Mouse (Mus musculus) gastrocnemius, postnatal 10 days (tissue): ENCODE measurements at regions not wholly inside any gene's neighbourhood (a gene's known extent, or its start where the extent isn't known, plus 50 kb on each side); places are given as distances from the start of the nearest gene placed in this dataset.

ENCODE experiments used
- DNase-seq: peaks from one replicate; pipeline ENCODE4 v3.0.0; 2021; ENCODE audit warnings: mixed read lengths

DNA sequence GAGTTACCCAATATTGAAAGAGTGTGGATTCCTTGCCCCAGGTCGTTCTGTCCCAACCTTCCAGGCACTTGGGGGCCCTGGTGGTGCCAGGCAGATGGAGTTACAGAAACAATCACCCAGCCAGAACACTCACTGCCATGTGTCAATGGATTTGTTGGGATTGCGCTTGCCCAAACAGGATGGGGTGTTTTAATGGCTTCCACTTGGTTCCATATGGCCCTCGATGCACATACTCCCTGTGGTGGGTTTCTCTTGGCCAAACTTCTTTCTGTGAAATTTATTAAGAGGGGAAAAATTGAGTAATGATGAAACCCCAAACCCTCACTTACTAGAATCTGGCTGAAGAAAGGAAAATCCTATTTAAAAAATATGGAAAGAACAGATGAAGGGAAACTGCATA, 146.8 kb downstream of the Spata18 start:
- no peak for DNase-seq

DNA sequence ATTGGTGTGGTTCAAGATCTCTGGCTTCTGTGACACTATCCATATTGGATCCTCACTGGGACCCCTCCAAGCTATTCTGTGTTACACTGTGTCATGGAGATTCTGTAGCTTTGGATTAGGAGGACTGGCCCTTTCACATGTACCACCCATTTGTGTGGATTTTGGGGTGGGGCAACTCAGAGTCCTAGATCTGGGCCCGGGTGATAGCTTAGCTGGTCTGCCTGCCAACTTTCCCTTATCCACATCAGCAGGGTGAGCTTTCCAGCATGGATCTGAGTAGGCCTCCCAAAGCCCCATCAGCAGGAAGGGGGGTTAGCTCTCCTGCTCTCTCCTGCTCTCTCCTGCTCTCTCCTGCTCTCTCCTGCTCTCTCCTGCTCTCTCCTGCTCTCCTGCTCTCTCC, 152.3 kb downstream of the Spata18 start:
- no peak for DNase-seq

DNA sequence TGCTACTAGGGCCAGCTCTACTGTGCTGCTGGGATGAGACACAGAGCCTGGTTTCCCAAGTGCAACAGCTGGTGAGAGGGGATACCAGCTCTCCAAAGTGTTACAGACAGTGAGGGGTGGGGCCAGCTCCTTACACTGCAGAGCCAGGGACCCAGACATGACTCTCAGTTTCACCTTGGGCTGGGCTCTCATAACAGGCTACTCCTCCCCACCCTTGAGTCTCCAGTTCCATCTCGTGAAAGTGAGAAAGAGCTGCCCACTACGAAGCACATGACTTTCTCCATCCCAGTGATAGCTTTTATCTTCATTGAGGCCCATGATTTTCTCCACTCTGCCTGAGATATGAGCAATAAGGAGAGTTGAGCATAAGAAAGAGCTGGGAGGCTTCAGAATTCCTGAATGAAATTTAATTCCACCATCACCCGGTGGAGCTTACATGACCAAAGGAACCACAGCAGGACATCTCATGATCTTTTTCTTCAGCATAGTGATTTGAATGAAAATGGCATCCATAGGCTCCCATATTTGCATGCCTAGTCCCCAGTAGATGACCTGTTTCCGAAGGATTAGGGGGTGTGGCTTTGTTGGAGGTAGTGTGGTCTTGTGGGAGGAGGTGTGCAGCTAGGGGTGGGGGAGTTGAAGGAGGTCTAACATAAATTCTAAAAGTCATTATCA, 153.5 kb downstream of the Spata18 start:
- DNase-seq = no peak

DNA sequence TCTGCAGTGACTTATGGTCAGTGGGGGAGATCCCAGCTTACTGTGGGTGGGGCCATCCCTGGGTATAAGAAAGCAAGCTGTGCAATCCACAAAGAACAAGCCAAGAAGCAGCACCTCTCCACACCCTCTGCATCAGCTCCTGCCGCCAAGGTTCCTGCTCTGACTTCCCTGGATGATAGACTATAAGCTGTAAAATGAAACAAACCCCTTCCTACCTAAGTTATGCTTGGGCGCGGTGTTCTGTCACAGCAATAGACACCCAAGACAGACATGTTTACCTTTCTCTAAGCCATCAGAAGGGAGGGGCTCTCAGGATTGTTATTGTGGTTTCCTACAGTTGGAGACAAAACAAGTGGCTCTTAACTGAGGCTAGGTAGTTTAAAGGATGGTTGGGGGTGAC, 159.5 kb downstream of the Spata18 start:
- no peak for DNase-seq

DNA sequence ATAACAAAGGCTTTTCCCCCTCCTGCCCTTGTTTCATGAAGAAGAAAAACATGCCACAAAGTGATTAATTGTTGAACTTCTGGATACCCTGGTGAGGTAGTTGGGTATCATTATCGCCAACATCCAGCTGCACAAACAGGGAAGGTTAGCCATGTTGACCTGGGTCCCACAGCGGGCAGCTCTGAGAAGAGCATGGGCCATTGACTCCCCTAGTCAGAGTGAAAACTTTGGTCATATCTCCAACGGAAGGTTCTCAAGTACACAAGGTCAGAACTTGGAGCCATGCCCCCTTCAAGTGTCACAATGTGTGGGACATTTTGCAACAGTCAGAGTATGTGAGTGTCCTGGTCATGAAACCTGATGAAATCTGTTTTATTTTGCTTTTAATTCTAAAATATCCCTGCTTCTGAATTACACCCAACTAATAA, 159.9 kb downstream of the Spata18 start:
- DNase-seq = no peak

DNA sequence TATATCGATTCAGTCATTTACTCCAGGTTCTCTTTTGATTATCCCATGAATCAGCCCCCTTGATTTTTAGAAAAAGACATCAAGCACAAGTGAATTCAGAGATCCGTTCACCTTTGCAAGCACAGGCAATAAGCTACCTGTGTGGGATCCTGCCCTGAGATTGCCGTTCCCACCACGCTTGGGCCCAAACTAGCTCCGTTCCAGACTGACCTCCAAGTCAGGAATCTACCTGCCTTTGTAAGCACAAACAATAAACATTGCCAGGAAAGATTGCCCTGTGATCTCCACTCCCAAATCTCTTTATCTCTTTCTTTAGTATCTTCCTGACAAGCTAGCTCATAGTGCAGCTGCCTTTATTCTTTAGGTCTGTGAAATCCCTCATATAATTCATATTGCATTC, 164.6 kb downstream of the Spata18 start:
- no peak for DNase-seq

DNA sequence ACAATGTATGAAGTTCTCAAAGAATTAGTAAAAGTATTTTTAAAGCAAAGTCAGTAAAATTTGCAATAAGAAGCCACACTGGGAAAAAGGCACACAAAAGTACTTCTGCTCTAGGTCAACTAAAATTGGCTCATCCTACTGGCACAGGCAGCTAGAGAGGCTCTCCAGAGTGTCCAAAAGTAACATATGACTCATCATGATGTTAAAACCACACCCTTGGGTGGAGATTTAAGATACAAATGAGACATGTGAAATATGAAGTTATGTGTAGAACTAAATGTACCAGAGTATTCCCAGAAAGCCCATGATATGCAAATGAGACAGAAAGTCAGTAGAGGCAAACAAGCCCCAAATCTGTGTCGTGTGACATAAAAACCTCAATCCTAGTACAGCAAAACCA, 166.0 kb downstream of the Spata18 start:
- DNase-seq = no peak

DNA sequence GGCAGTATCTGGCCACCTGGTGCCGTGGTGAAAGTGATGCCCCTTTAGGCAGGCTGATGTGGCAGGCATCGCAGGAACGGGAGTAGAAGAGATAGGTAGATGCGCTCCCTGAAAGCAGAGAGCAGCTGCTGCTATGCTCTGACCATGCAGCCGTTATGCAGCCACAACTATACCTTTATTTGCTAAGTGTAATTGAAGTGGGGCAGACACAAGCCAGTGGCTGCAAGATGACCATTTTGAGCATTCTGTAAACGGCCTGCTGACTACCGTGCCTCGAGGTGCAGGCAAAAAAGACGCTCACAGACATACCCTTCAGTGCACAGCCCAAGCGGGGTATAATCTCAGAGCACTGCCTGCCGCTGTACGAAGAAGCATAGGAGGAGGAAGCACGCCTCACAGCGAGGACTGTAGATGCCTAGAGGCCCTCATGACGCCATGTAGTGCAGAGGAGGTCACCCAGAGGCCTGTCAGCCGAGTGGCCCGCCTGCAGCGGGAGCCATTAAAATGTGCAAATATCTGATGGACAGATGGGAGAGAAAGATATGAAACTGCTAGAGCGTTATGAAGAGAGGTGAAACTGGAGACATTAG, 170.9 kb downstream of the Spata18 start:
- DNase-seq = no peak

DNA sequence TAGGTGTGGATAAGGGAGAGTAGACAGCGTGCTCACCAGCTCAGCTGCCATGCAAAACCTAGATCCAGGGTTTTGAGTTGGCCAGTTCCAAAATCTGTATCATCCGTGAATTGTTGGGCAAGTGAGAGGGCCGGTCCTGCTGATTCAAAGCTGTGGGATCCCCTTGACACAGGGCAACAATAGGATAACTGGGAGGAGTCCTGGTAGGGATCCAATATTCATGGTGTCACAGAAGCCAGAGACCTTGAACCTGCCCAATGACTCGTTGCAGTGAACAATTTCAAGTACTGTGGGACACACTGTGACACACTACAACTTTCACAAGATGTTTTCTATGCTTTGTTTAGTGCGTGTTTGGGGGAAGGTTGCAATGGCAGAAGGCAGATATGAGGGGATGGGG, 172.2 kb downstream of the Spata18 start:
- no peak for DNase-seq

DNA sequence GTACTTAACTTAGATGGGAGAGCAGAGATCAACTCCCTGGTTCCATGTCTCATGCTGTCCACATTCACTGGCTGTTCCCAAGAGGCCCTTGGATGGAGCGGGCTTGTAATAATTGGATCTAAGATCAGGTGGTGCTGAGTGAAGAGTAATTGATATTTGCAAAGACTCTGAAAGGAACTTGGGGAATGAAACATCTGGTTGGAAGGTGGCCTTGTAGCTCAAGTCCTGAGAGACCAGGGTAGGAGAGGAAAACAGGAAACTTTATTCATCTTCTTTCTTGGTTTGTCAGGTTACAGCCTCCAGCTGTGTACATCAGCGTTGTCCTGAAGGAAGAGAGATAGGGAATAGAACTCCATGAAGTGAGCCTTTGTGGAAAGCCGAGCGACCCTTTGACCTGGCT, 175.8 kb downstream of the Spata18 start:
- no peak for DNase-seq

DNA sequence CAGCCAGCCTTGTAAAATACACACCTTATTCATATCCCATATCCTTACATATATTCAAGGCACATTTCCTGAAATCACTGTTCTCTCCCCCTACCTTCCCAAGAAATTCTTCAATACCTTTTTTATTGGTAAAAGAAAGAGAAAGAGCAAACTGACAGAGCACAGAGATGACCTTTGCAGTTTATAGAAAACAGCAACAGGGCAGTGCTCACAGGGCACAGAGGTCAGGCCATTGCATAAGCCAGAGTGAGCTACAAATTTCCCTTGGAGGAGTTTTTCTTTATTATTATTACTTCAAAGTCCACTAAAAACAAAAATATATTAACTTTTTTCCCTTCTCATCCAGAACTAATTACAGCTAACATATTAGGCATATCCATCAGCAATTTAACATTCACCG, 182.5 kb downstream of the Spata18 start:
- no peak for DNase-seq

DNA sequence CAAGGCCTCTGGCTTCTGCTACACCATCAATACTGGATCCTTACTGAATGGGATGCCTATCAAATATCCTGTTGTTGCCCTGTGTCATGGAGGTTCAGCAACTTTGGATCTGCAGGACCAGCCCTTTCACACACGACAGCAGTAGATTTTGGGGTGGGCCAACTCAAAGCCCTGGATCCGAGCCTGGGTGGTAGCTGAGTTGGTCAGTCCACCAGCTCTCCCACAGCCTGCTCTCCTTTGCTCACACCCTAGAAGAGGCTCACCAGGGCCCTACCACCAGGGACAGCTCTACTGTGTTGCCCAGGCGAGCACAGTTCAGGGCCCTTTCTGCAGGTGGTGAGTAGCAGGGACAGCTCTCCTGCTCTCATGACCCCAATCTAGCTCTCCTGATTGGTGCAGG, 192.6 kb downstream of the Spata18 start:
- no peak for DNase-seq

DNA sequence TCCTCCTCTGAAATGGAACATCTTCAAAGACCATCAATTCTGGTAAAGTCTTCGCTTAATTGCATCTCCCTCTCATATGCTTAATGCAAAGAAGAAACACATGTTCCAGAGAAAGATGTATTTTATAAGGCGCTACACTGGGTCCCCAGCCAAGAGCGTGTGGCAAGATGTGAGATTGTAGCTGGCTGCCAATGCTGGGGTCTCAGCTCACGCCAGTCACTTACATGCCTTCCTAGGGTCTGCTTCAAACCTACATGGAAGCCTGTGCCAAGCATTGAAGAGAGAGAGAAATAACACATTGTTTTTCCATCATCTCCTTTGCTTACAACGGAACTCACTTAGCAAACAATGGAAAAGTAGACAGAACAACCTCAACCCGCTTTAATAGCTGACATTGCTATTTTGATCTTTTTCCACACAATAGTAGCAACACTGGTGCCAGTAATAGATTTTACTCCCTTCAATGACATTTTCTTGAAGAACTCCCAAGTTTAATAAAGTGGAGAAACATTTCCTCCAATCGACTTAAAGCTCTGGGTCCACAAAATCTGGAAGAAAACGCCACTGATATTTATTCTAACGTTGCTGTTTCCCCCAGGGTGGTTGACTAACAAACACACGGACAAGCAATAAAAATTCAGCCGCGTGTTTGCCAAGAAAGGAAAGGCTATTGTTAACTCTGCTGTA, 195.1 kb downstream of the Spata18 start:
- no peak for DNase-seq

DNA sequence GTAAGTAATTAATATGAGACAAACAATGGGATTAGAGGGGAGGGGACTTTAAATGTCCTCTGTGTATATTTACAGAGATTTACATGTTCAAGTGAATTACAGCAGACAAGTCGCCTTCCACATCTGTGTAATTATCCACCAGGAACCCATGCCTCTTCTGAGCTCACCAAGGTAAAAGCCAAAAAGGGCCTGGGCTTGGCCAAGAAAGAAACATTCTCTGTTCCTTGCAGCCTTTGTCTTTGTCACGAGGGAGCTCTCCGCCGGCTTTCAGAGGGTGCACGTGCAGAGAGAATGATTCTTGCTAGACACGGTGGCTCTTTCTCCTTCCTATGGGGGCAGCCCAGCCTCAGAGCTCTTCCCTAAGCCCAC, 195.6 kb downstream of the Spata18 start:
- no peak for DNase-seq

DNA sequence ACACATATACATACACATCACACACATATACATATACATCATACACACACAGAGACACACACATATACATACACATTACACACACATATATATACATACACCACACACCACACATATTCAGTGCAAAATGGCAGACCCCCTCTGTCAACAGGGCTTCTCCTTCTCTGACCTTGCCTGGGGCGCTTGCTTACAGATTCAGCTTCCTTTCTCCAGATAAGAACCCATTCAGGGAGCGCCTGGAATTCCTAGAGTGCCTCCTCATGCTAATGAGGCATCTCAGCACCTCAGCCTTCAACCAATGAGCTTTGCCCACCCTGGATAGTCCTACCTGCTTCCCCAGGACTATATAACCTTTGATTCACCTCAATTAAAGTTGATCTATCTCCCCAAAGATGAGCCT, 200.3 kb downstream of the Spata18 start:
- DNase-seq = no peak

DNA sequence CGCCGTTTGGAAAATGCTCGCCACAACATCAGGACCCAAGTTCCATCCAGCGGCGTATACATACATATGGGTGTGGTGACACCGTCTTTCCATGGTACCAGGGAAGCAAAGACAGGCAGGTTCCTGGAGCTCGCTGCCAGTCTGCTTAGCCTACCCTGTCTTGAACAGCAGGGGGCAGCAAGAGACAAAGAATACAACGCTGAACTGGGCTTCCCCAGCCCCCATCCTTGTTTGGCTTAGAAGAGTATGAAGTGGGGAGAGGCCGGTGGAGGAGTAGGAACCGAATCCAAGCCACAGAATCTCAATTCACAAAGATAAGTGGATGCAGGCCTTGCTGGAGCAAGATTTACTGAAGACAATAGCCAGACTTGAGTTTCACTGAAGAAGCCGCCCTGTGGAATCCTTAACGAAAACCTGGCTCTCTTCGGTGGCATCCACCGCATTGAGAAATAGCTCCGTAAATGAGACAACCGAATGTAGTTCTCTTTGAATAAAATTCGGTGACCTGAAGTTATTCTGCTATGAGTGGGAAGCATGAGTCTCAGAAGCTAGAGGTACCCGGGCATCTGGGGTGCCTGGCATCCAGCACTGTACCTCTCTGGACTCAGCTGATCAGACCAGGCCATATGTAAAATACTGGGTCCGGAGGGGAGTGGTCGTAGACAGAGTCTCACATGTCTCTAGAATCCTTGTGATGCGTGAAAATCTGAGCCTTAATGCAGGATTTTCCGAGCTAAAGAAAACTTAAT, 203.0 kb downstream of the Spata18 start:
- DNase-seq = peak; percentile 69

DNA sequence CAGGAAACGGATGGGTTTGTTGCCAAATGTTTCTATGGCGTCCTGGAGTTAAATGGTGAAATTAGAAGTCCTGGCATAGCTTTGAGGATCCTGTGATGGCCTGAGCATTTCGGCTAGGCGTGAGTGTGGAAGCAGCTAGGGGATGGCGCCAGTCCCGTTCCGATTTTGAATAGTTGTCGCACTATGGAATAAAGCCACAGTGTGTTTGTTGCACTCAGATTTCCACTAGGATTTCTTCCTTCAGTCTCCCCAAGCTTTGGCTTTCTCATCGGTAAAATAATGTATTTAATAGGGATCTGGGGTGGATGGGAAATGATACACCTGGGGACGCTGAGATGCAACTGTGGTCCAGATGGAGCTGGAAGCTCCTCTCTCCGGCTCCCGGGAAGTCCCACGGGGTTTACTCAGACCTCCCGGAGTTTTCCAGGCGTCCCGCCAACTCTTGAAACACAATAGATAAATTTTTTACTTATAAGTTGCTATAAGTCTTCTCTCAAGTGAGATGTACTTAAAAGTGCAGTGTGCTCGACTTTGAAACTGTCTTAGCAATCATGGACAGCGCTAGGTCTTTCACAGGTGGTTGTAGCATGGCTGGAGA, 203.7 kb downstream of the Spata18 start:
- DNase-seq = peak; percentile 54

DNA sequence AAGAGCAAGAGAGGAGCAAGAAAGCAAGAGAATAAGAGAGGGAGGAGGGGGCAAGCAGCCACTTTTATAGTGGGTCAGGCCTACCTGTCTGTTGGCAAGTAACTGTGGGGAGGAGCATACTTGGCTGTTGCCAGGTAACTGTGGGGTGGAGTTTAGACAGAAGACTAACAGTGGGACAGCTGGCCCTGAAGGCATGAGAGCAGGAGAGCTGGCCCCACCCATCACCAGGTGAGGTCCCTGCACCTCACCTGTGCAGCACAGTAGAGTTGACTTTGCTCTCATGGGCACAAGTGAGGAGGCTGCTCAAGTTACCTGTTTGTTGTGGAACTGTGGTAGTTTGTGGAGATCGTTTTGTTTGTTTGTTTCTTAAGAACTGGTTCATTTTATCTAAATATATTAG, 208.1 kb downstream of the Spata18 start:
- DNase-seq = no peak

DNA sequence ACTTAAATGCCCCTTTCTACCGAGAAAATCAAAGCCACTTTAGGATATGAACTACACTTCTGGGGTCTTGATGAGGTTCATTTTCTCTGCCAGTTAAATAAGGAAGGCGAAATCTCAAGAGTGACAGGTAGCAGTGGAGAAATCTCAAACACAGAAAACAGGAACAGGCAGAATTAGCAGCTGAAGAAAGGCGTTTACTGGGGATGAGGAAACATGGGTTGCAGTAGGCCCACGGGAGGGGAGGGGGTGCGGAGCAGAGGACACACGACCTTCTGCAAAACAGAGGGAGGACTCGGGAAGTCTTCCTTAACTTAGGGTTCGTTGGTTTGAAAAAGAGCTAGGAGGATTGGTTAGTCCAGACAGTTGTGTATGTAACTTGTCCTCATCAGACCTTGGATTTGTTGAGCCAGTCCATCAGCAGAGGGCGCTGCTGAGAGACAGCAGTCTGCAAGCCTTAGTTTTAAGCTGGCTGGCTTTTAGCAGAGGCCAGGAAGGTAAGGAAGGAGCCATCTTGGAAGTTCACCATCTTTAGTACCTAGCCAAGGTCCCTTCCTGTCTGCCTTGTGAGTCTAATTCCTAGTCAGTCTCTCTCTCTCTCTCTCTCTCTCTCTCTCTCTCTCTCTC, 204.0 kb downstream of the Usp46 start:
- DNase-seq = peak; percentile 80

DNA sequence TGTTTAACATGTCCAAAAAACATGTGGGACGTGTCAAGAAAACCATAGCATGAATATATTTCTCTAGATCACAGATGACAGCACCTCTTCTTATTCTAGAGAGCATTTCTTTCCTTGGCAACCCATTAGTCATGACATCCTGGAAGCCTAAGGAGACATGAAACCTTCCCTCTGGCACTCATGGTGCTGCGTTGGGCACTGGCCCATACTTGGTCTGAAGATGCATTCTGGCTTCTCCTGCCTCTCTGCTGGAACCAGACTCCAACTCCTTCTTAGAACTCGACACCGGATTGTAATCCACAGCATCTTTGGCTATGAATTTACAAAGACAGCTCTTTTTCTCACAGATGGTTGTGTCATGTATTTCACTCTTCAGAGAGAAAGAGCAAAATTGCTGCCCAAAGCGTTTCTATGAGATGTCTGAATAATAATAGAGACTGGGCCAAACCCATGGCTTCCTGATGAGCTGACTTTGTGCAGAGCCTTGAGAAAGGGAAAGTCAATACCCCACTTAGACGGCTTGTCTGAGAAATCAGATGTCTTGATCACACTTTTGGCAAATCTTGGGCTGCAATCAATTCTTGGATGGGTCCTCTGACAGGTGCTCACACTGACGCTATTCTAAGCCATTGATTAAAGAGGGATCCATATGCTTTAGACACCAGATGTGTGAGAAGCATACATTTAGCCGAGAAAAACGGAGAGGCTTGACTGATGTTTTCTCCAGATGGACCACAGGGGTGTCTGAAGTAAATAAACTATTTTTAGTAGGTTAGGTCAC, 195.4 kb downstream of the Usp46 start:
- no peak for DNase-seq

DNA sequence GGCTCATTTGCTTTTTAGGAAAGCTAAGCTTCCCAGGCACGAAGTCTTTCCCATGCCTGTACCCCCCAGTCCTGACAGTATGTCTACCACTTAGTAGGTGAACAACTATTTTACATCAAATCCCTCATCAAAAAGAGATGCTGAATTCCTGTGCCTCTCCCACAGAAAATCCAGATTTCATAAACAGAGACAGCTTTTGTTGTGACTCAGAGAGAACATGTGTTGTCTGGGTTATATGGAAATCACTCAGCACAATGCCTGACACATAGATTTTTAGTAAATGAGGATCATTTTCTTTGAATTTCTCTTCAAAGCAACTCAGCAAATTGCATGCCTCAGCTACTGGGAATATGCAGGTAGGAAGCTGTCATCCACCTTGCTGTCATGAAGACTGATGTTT, 193.5 kb downstream of the Usp46 start:
- no peak for DNase-seq

DNA sequence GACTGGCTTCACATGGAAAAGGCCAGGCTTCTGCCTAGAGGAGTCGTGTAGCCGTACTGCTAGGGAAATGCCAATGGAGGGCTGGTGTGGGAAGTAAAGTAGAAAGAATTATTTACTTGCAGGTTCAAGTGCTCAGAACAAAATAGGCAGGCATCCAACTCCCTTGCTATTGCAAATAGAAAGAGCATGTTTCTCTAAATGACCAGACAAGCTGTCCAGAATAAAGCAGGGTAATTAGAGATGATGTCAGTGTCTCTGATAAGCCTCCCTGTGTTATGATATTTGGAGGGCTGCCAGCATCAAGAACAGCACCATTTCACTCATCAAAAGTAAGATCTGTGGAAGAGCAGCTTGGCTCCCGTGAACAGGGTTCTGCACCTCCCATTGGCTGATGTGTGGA, 192.4 kb downstream of the Usp46 start:
- no peak for DNase-seq
